Mouse (Mus musculus) erythroblast, embryonic 14.5 days (primary cell): ENCODE measurements around the gene Vasn.

ENCODE experiments used
- GATA1 ChIP-seq: IDR thresholded peaks from 2 replicates; pipeline ENCODE4 v1.6.1; 2012; ENCODE audit warnings: low read length, inconsistent platforms, mixed read lengths
- TAL1 ChIP-seq: IDR thresholded peaks from 3 replicates; pipeline ENCODE4 v1.6.1; 2012; ENCODE audit warnings: low read length, inconsistent platforms, mixed read lengths

- TF ChIP-seq TAL1: no peak
- TF ChIP-seq GATA1: no peak
These were observed 40.7 kb upstream of the Vasn start for GRCm38 (mm10) chr16:4598891-4599543.
